In genomic region chr4:32342269-32342668, GRCm38 (mm10) we compare ENCODE assay signal across 11 mouse cellular contexts.
A peak's percentile ranks its signal among the peaks of the same experiment; 100 is the strongest.
DNase-seq lines count a peak whose midpoint lies in the region; ATAC-seq and TF ChIP-seq lines count a peak whose summit lies in the region.
"Had no signal": no experiment of that assay in that cellular context is flagged by ENCODE, and none has a peak within 500 bp of the region (broad histone marks: within the 10 kb centered on the region; RNA-seq: fewer than 3 reads in every experiment).

No protein-coding gene starts in this region.

- H3K4me1 ChIP-seq in hindbrain, postnatal 0 days (ENCODE audit: insufficient read depth, low read length) = 0 out of 2 replicates have a peak, but pooled peaks cover 4% of the 10 kb centered on the region
- H3K4me1 ChIP-seq in hindbrain, embryonic 16.5 days (ENCODE audit: control insufficient read depth, insufficient read depth, low read depth, low read length) = peaks cover 4% of the 10 kb centered on the region
- peaks cover 10% of the 10 kb centered on the region for H3K4me1 ChIP-seq in spleen, adult 2 months (ENCODE audit: control insufficient read depth, insufficient read depth, insufficient read length)

- WGBS in hindbrain, postnatal 0 days = 81% methylated on average over 7 of the region's 7 CpGs
- 80% methylated on average over 7 of the region's 7 CpGs for WGBS in hindbrain, embryonic 16.5 days
- WGBS in spleen, adult 2 months = 51% methylated on average over 7 of the region's 7 CpGs

- peak; percentile 46 for TF ChIP-seq CTCF in hindbrain, postnatal 0 days (IDR thresholded peaks at IDR 0.05; ENCODE audit: low read depth)
- no peak for TF ChIP-seq CTCF in spleen, adult 2 months (IDR thresholded peaks at IDR 0.05; ENCODE audit: extremely low read depth, insufficient read depth, insufficient read length, insufficient replicate concordance)

- TF ChIP-seq POLR2A in spleen, adult 2 months (IDR thresholded peaks at IDR 0.05; ENCODE audit: low read depth, low read length) = no peak

- H3K36me3 ChIP-seq in hindbrain, postnatal 0 days (ENCODE audit: insufficient read depth, low read length) = no peaks in the 10 kb centered on the region
- no peaks in the 10 kb centered on the region for H3K36me3 ChIP-seq in hindbrain, embryonic 16.5 days (ENCODE audit: control insufficient read depth, insufficient read depth, low read length)
- peaks cover 2% of the 10 kb centered on the region; the same call in 1 of the 2 replicates for H3K36me3 ChIP-seq in spleen, adult 2 months (ENCODE audit: control insufficient read depth, insufficient read depth, low read length)

- ATAC-seq in hindbrain, postnatal 0 days = no peak
- ATAC-seq in hindbrain, embryonic 16.5 days = no peak
- ATAC-seq: Patski had no signal

- DNase-seq in hindbrain, postnatal 0 days (ENCODE audit: low spot score) = peak; percentile 21
- DNase-seq in spleen, adult 2 months (ENCODE audit: low read depth in 1 of 2, low spot score in 2 of 2) = peak in 1 of 2 experiments; percentile 46
- DNase-seq in spleen, adult 12 weeks (ENCODE audit: low spot score) = no peak
- peak; percentile 60 for DNase-seq in ZHBTc4 (ENCODE audit: low read depth, low spot score)
- DNase-seq in thymus, postnatal 25 days = peak; percentile 46
- no peak for DNase-seq in kidney, postnatal 4 days
- DNase-seq in layer of hippocampus, adult 11-12 months (ENCODE audit: low spot score) = no peak
- DNase-seq: left cerebral cortex, postnatal 4 days had no signal

- no peaks in the 10 kb centered on the region for H3K27me3 ChIP-seq in hindbrain, postnatal 0 days (ENCODE audit: insufficient read depth, low read length)
- H3K27me3 ChIP-seq in hindbrain, embryonic 16.5 days (replicated peaks; ENCODE audit: control insufficient read depth, insufficient read depth, low read length) = no peaks in the 10 kb centered on the region
- no peaks in the 10 kb centered on the region for H3K27me3 ChIP-seq in spleen, adult 2 months (ENCODE audit: control insufficient read depth, insufficient read depth, low read length)
- H3K27me3 ChIP-seq: Patski had no signal

- H3K27ac ChIP-seq in hindbrain, postnatal 0 days = no peak overlapping the region
- no peak overlapping the region for H3K27ac ChIP-seq in hindbrain, embryonic 16.5 days (ENCODE audit: low read depth, low read length)
- H3K27ac ChIP-seq in spleen, adult 2 months (ENCODE audit: insufficient read depth, low read length) = peak overlapping the region; percentile 0
- H3K27ac ChIP-seq: hindbrain, embryonic 14.5 days had no signal

- H3K9ac ChIP-seq in hindbrain, postnatal 0 days (replicated peaks; ENCODE audit: low read length) = no peak overlapping the region
- no peak overlapping the region for H3K9ac ChIP-seq in hindbrain, embryonic 16.5 days (ENCODE audit: low read depth, low read length)
- H3K9ac ChIP-seq: hindbrain, embryonic 14.5 days had no signal

- no peak overlapping the region for H3K4me3 ChIP-seq in hindbrain, postnatal 0 days (ENCODE audit: low read length)
- H3K4me3 ChIP-seq in hindbrain, embryonic 16.5 days (ENCODE audit: low read length) = no peak overlapping the region
- H3K4me3 ChIP-seq in spleen, adult 2 months (ENCODE audit: extremely low read depth, insufficient read depth, insufficient read length) = no peak overlapping the region

- H3K4me2 ChIP-seq in hindbrain, postnatal 0 days (ENCODE audit: low read depth, low read length) = no peak overlapping the region
- H3K4me2 ChIP-seq in hindbrain, embryonic 16.5 days (ENCODE audit: low read length) = no peak overlapping the region
- H3K4me2 ChIP-seq: hindbrain, embryonic 14.5 days had no signal

- H3K9me3 ChIP-seq in hindbrain, postnatal 0 days (ENCODE audit: low read length) = no peaks in the 10 kb centered on the region
- H3K9me3 ChIP-seq in hindbrain, embryonic 16.5 days (ENCODE audit: control insufficient read depth, low read length) = no peaks in the 10 kb centered on the region

Comparison
In these comparisons a context has a peak if more than half of its experiments do, and no peak if none do; other contexts are left out.
1. DNase-seq: peak in hindbrain, postnatal 0 days (single experiment), ZHBTc4 (single experiment) and thymus, postnatal 25 days (single experiment); none in spleen, adult 12 weeks (single experiment), kidney, postnatal 4 days (0 of 2) and layer of hippocampus, adult 11-12 months (single experiment).